Mouse (Mus musculus): ENCODE measurements at regions not wholly inside any gene's neighbourhood (a gene's known extent, or its start where the extent isn't known, plus 50 kb on each side); places are given as distances from the start of the nearest gene placed in this dataset.

- Histone ChIP-seq H3K27ac (ENCODE audit: low read depth) (no peak overlapping the region), H3K4me1 (ENCODE audit: insufficient read depth) (no peaks in the 10 kb centered on the region), H3K9ac (replicated peaks) (no peak overlapping the region), H3K9me3 (ENCODE audit: low read length) (no peaks in the 10 kb centered on the region), H3K4me2 (ENCODE audit: low read depth, low read length) (no peak overlapping the region), H3K36me3 (replicated peaks; ENCODE audit: insufficient read depth, low read length) (no peaks in the 10 kb centered on the region), H3K4me3 (ENCODE audit: low read depth, low read length) (no peak overlapping the region), H3K27me3 (ENCODE audit: insufficient read depth, low read length) (0 out of 2 replicates have a peak, but pooled peaks cover under 1% of the 10 kb centered on the region)
- TF ChIP-seq EP300 (IDR thresholded peaks at IDR 0.05; ENCODE audit: low read depth) (no peak), CTCF (IDR thresholded peaks at IDR 0.05; ENCODE audit: low read depth) (no peak)
- WGBS (ENCODE audit: insufficient replicate concordance) = 56% methylated on average over 4 of the region's 4 CpGs
- ATAC-seq = no peak
- DNase-seq = no peak
These were observed 78.0 kb upstream of the Thy1 start for GRCm38 (mm10) chr9:43965171-43965570.

- no peaks in the 10 kb centered on the region for H3K36me3 ChIP-seq (replicated peaks; ENCODE audit: insufficient read depth, low read length)
- H3K4me1 ChIP-seq (ENCODE audit: insufficient read depth) = no peaks in the 10 kb centered on the region
- no peak for TF ChIP-seq CTCF (IDR thresholded peaks at IDR 0.05; ENCODE audit: low read depth)
- TF ChIP-seq EP300 (IDR thresholded peaks at IDR 0.05; ENCODE audit: low read depth) = no peak
- no peak overlapping the region for H3K4me3 ChIP-seq (ENCODE audit: low read depth, low read length)
- H3K4me2 ChIP-seq (ENCODE audit: low read depth, low read length) = no peak overlapping the region
- DNase-seq (no peak), ATAC-seq (no peak)
- H3K9ac ChIP-seq (replicated peaks) = no peak overlapping the region
- H3K9me3 ChIP-seq (ENCODE audit: low read length) = no peaks in the 10 kb centered on the region
- 0 out of 2 replicates have a peak, but pooled peaks cover 3% of the 10 kb centered on the region for H3K27me3 ChIP-seq (ENCODE audit: insufficient read depth, low read length)
- no peak overlapping the region for H3K27ac ChIP-seq (ENCODE audit: low read depth)
- 71% methylated on average over 5 of the region's 5 CpGs for WGBS (ENCODE audit: insufficient replicate concordance)
These were observed 77.4 kb upstream of the Thy1 start for GRCm38 (mm10) chr9:43965811-43966210.

- no peaks in the 10 kb centered on the region for H3K36me3 ChIP-seq (replicated peaks; ENCODE audit: insufficient read depth, low read length)
- no peaks in the 10 kb centered on the region for H3K4me1 ChIP-seq (ENCODE audit: insufficient read depth)
- no peaks in the 10 kb centered on the region for H3K9me3 ChIP-seq (ENCODE audit: low read length)
- no peak overlapping the region for H3K4me3 ChIP-seq (ENCODE audit: low read depth, low read length)
- DNase-seq (no peak), ATAC-seq (no peak)
- H3K27ac ChIP-seq (ENCODE audit: low read depth) = no peak overlapping the region
- WGBS (ENCODE audit: insufficient replicate concordance) = 70% methylated on average over 9 of the region's 9 CpGs
- no peak overlapping the region for H3K9ac ChIP-seq (replicated peaks)
- 0 out of 2 replicates have a peak, but pooled peaks cover 3% of the 10 kb centered on the region for H3K27me3 ChIP-seq (ENCODE audit: insufficient read depth, low read length)
- no peak for TF ChIP-seq EP300 (IDR thresholded peaks at IDR 0.05; ENCODE audit: low read depth)
- no peak for TF ChIP-seq CTCF (IDR thresholded peaks at IDR 0.05; ENCODE audit: low read depth)
- no peak overlapping the region for H3K4me2 ChIP-seq (ENCODE audit: low read depth, low read length)
These were observed 73.0 kb upstream of the Thy1 start for GRCm38 (mm10) chr9:43970043-43970795.

- no peaks in the 10 kb centered on the region for H3K4me1 ChIP-seq (ENCODE audit: insufficient read depth)
- no peak overlapping the region for H3K4me3 ChIP-seq (ENCODE audit: low read depth, low read length)
- H3K27ac ChIP-seq (ENCODE audit: low read depth) = no peak overlapping the region
- TF ChIP-seq EP300 (IDR thresholded peaks at IDR 0.05; ENCODE audit: low read depth) = no peak
- no peak for TF ChIP-seq CTCF (IDR thresholded peaks at IDR 0.05; ENCODE audit: low read depth)
- H3K27me3 ChIP-seq (ENCODE audit: insufficient read depth, low read length) = 0 out of 2 replicates have a peak, but pooled peaks cover 3% of the 10 kb centered on the region
- no peaks in the 10 kb centered on the region for H3K36me3 ChIP-seq (replicated peaks; ENCODE audit: insufficient read depth, low read length)
- DNase-seq (no peak), ATAC-seq (no peak)
- H3K9ac ChIP-seq (replicated peaks) = no peak overlapping the region
- H3K4me2 ChIP-seq (ENCODE audit: low read depth, low read length) = no peak overlapping the region
- WGBS (ENCODE audit: insufficient replicate concordance) = 39% methylated on average over 3 of the region's 3 CpGs
- no peaks in the 10 kb centered on the region for H3K9me3 ChIP-seq (ENCODE audit: low read length)
These were observed 72.3 kb upstream of the Thy1 start for GRCm38 (mm10) chr9:43970858-43971257.

- DNase-seq = peak; percentile 73
- Histone ChIP-seq H3K9ac (replicated peaks) (no peak overlapping the region), H3K4me1 (ENCODE audit: insufficient read depth) (no peaks in the 10 kb centered on the region), H3K4me3 (ENCODE audit: low read depth, low read length) (no peak overlapping the region), H3K27ac (ENCODE audit: low read depth) (no peak overlapping the region), H3K36me3 (replicated peaks; ENCODE audit: insufficient read depth, low read length) (no peaks in the 10 kb centered on the region), H3K9me3 (ENCODE audit: low read length) (no peaks in the 10 kb centered on the region), H3K4me2 (ENCODE audit: low read depth, low read length) (no peak overlapping the region), H3K27me3 (ENCODE audit: insufficient read depth, low read length) (0 out of 2 replicates have a peak, but pooled peaks cover 3% of the 10 kb centered on the region)
- no peak for ATAC-seq
- 10% methylated on average over 3 of the region's 3 CpGs for WGBS (ENCODE audit: insufficient replicate concordance)
- TF ChIP-seq EP300 (IDR thresholded peaks at IDR 0.05; ENCODE audit: low read depth) (no peak), CTCF (IDR thresholded peaks at IDR 0.05; ENCODE audit: low read depth) (peak; percentile 90)
These were observed 70.9 kb upstream of the Thy1 start for GRCm38 (mm10) chr9:43972290-43972689.

- no peak for TF ChIP-seq EP300 (IDR thresholded peaks at IDR 0.05; ENCODE audit: low read depth)
- no peak for TF ChIP-seq CTCF (IDR thresholded peaks at IDR 0.05; ENCODE audit: low read depth)
- Histone ChIP-seq H3K4me1 (ENCODE audit: insufficient read depth) (no peaks in the 10 kb centered on the region), H3K9me3 (ENCODE audit: low read length) (no peaks in the 10 kb centered on the region), H3K27ac (ENCODE audit: low read depth) (no peak overlapping the region), H3K9ac (replicated peaks) (no peak overlapping the region), H3K27me3 (ENCODE audit: insufficient read depth, low read length) (0 out of 2 replicates have a peak, but pooled peaks cover under 1% of the 10 kb centered on the region), H3K4me2 (ENCODE audit: low read depth, low read length) (no peak overlapping the region), H3K4me3 (ENCODE audit: low read depth, low read length) (no peak overlapping the region), H3K36me3 (replicated peaks; ENCODE audit: insufficient read depth, low read length) (no peaks in the 10 kb centered on the region)
- DNase-seq = no peak
- no peak for ATAC-seq
- 52% methylated on average over 2 of the region's 2 CpGs for WGBS (ENCODE audit: insufficient replicate concordance)
These were observed 67.8 kb upstream of the Thy1 start for GRCm38 (mm10) chr9:43975405-43975804.
